Mouse (Mus musculus) midbrain, embryonic 10.5 days (tissue): Measurements from ENCODE around the gene Itih1. TPM values are rescaled to one million over a fixed set of nuclear protein-coding genes. Genes with fewer than 3 reads are reported as not detected.
A peak's percentile ranks its signal among the peaks of the same experiment; 100 is the strongest.

Experiments used
- DNase-seq: peaks from one replicate; pipeline ENCODE4 v3.0.0-alpha.2; 2017; ENCODE audit warnings: low spot score
- H3K27ac ChIP-seq: fragments of 300-500 bp; sonication (generic); replicated peaks from 2 replicates; pipeline ENCODE4 v1.5.1; 2016; ENCODE audit warnings: mild to moderate bottlenecking
- H3K27me3 ChIP-seq: fragments of 300-500 bp; sonication (generic); 2 replicates; pipeline ENCODE4 v1.6.1; 2016; ENCODE audit warnings: low read depth, mild to moderate bottlenecking; ENCODE audit not compliant: poor library complexity, severe bottlenecking
- H3K36me3 ChIP-seq: fragments of 300-500 bp; sonication (generic); 2 replicates; pipeline ENCODE4 v1.6.1; 2016; ENCODE audit warnings: mild to moderate bottlenecking, moderate library complexity
- H3K4me1 ChIP-seq: fragments of 300-500 bp; sonication (generic); 2 replicates; pipeline ENCODE4 v1.6.1; 2016
- H3K4me3 ChIP-seq: fragments of 300-500 bp; sonication (generic); 2 replicates; pipeline ENCODE4 v1.5.1; 2016; ENCODE audit warnings: mild to moderate bottlenecking, moderate library complexity
- H3K9me3 ChIP-seq: fragments of 300-500 bp; sonication (generic); replicated peaks from 2 replicates; pipeline ENCODE4 v1.6.1; 2016; ENCODE audit warnings: mild to moderate bottlenecking
- WGBS: fragments of 180-500 bp; shearing (Covaris S2); methylation state at CpG from one replicate; pipeline ENCODE4 v1.1.7; 2016; 5-methylcytosine and 5-hydroxymethylcytosine counted together
- polyA plus RNA-seq: library from polyadenylated mRNA; unstranded; fragments of >200 nt; fragmentation: Nextera tagmentation; extraction: Ambion mirVana; gene quantifications from 2 replicates; pipeline ENCODE4 v1.2.1, GENCODE M21; 2016

Itih1 gene
- polyA plus RNA-seq, 1 experiment from 2014 or later: not detected

GRCm38 (mm10) chr14:30888271-30888732 lies 54.8 kb downstream of the Itih1 start:
- 28% methylated on average over 9 of the region's 9 CpGs for WGBS
- Histone ChIP-seq H3K4me3 (no peak overlapping the region), H3K27ac (no peak overlapping the region)

GRCm38 (mm10) chr14:30886204-30886603 lies 56.9 kb downstream of the Itih1 start, which contains the start of gene Itih4:
Gene Itih4, plus strand, starts transcription at chr14:30886476.
- WGBS: 92% methylated on average over 3 of the region's 3 CpGs
- no peak within 1 kb of the TSS for H3K4me3 ChIP-seq
- no peaks in the 10 kb centered on the region for H3K27me3 ChIP-seq
- no peak for DNase-seq
- H3K36me3 ChIP-seq: no peaks in the 10 kb centered on the region
- H3K9me3 ChIP-seq: no peaks in the 10 kb centered on the region
- peaks cover 6% of the 10 kb centered on the region for H3K4me1 ChIP-seq
- H3K27ac ChIP-seq: no peak within 1 kb of the TSS

More at GRCm38 (mm10) chr14:30888271-30888732, 54.8 kb downstream of the Itih1 start:
- no peaks in the 10 kb centered on the region for H3K9me3 ChIP-seq
- DNase-seq: no peak
- H3K27me3 ChIP-seq: no peaks in the 10 kb centered on the region
- no peaks in the 10 kb centered on the region for H3K36me3 ChIP-seq
- H3K4me1 ChIP-seq: peaks cover 6% of the 10 kb centered on the region

- Histone ChIP-seq H3K27me3 (no peaks in the 10 kb centered on the region), H3K4me1 (peaks cover 6% of the 10 kb centered on the region), H3K27ac (no peak overlapping the region), H3K36me3 (no peaks in the 10 kb centered on the region), H3K4me3 (no peak overlapping the region), H3K9me3 (no peaks in the 10 kb centered on the region)
- DNase-seq: no peak
- 25% methylated on average over 3 of the region's 3 CpGs for WGBS
Measured at GRCm38 (mm10) chr14:30885298-30885697, 57.8 kb downstream of the Itih1 start.

- Histone ChIP-seq H3K27me3 (no peaks in the 10 kb centered on the region), H3K4me3 (no peak overlapping the region), H3K27ac (no peak overlapping the region), H3K9me3 (no peaks in the 10 kb centered on the region), H3K36me3 (no peaks in the 10 kb centered on the region), H3K4me1 (peaks cover 5% of the 10 kb centered on the region)
- DNase-seq: no peak
- 94% methylated on average over 3 of the region's 3 CpGs for WGBS
Measured at GRCm38 (mm10) chr14:30881718-30882108, 61.4 kb downstream of the Itih1 start.

GRCm38 (mm10) chr14:30880811-30881717 lies 62.0 kb downstream of the Itih1 start:
- Histone ChIP-seq H3K4me3 (no peak overlapping the region), H3K27ac (no peak overlapping the region), H3K36me3 (peaks cover 5% of the 10 kb centered on the region), H3K4me1 (peaks cover 5% of the 10 kb centered on the region), H3K27me3 (no peaks in the 10 kb centered on the region), H3K9me3 (no peaks in the 10 kb centered on the region)
- WGBS: 86% methylated on average over 17 of the region's 17 CpGs
- DNase-seq: no peak

GRCm38 (mm10) chr14:30880251-30880650 lies 62.8 kb downstream of the Itih1 start:
- 0 out of 2 replicates have a peak overlapping the region, but pooled peaks have one; percentile 2 for H3K27ac ChIP-seq
- H3K9me3 ChIP-seq: no peaks in the 10 kb centered on the region
- no peaks in the 10 kb centered on the region for H3K27me3 ChIP-seq
- H3K36me3 ChIP-seq: peaks cover 13% of the 10 kb centered on the region
- no peak overlapping the region for H3K4me3 ChIP-seq
- no peak for DNase-seq
- H3K4me1 ChIP-seq: peaks cover 5% of the 10 kb centered on the region
- 80% methylated on average over 8 of the region's 8 CpGs for WGBS

- Histone ChIP-seq H3K9me3 (no peaks in the 10 kb centered on the region), H3K27me3 (no peaks in the 10 kb centered on the region), H3K4me1 (peaks cover 5% of the 10 kb centered on the region), H3K36me3 (peaks cover 16% of the 10 kb centered on the region), H3K4me3 (no peak overlapping the region), H3K27ac (no peak overlapping the region)
- DNase-seq: no peak
- 66% methylated on average over 9 of the region's 9 CpGs for WGBS
Measured at GRCm38 (mm10) chr14:30879794-30880193, 63.3 kb downstream of the Itih1 start.

Other genes starting within 250 kb of the Itih1 start
- gene Sfmbt1, start 228.4 kb downstream of the Itih1 start, polyA plus RNA-seq: 22.4 and 22.6 TPM in 2 replicates
- 20.3 and 24.4 TPM in 2 replicates for gene Tmem110, start 117.7 kb downstream of the Itih1 start, polyA plus RNA-seq
- 0.19 and 0.46 TPM in 2 replicates for gene Mustn1, start 64.1 kb downstream of the Itih1 start, polyA plus RNA-seq
- gene Itih4, start 56.8 kb downstream of the Itih1 start, polyA plus RNA-seq: not detected in 2 replicates
- 0.53 and 0.59 TPM in 2 replicates for gene Itih3, start 19.5 kb downstream of the Itih1 start, polyA plus RNA-seq
- 22.7 and 24.7 TPM in 2 replicates for gene Nek4, start 8.1 kb upstream of the Itih1 start, polyA plus RNA-seq
- 52.4 and 53.8 TPM in 2 replicates for gene Glt8d1, start 58.1 kb upstream of the Itih1 start, polyA plus RNA-seq
- 274 and 277 TPM in 2 replicates for gene Spcs1, start 58.4 kb upstream of the Itih1 start, polyA plus RNA-seq
- gene Pbrm1, start 75.8 kb upstream of the Itih1 start, polyA plus RNA-seq: 158 and 170 TPM in 2 replicates
- 94.0 and 121 TPM in 2 replicates for gene Gnl3, start 75.9 kb upstream of the Itih1 start, polyA plus RNA-seq
- gene Smim4, start 185.7 kb upstream of the Itih1 start, polyA plus RNA-seq: 63.1 and 64.3 TPM in 2 replicates
- 543 and 572 TPM in 2 replicates for gene Nt5dc2, start 187.8 kb upstream of the Itih1 start, polyA plus RNA-seq
- 18.0 and 23.7 TPM in 2 replicates for gene Stab1, start 225.4 kb upstream of the Itih1 start, polyA plus RNA-seq